Mouse (Mus musculus) myocyte (in vitro differentiated cells): ENCODE data around the gene Tshz2.

Source experiments
- CEBPB ChIP-seq: IDR thresholded peaks from 2 replicates; pipeline ENCODE4 v1.6.1; 2011; ENCODE audit warnings: mild to moderate bottlenecking, moderate library complexity; ENCODE audit not compliant: poor library complexity, insufficient read depth, severe bottlenecking
- E2F4 ChIP-seq: IDR thresholded peaks from one replicate; pipeline ENCODE4 v1.6.1; 2011; ENCODE audit warnings: mild to moderate bottlenecking, control low read depth, moderate library complexity; ENCODE audit not compliant: insufficient read depth
- MAX ChIP-seq: IDR thresholded peaks from one replicate; pipeline ENCODE4 v1.6.1; 2011; ENCODE audit warnings: low read depth, mild to moderate bottlenecking, control low read depth
- MYOD1 ChIP-seq, 3 experiments: IDR thresholded peaks; one replicate each; pipeline ENCODE4 v1.6.1; 2011; ENCODE audit warnings: control low read depth in 2 of 3, low read depth in 2 of 3, mild to moderate bottlenecking in 2 of 3, moderate library complexity in 1 of 3; ENCODE audit not compliant: insufficient read length in 2 of 3, control insufficient read depth in 1 of 3
- MYOG ChIP-seq, 3 experiments: IDR thresholded peaks; one replicate each; pipeline ENCODE4 v1.6.1; 2011; ENCODE audit warnings: control low read depth in 2 of 3, low read depth in 2 of 3, mild to moderate bottlenecking in 2 of 3; ENCODE audit not compliant: insufficient read length in 2 of 3, control insufficient read depth in 1 of 3, insufficient read depth in 1 of 3
- POLR2A ChIP-seq: IDR thresholded peaks from one replicate; pipeline ENCODE4 v1.6.1; 2011; ENCODE audit warnings: low read depth, mild to moderate bottlenecking, control low read depth, moderate library complexity; ENCODE audit not compliant: insufficient read length
- POLR2AphosphoS2 ChIP-seq: IDR thresholded peaks from one replicate; pipeline ENCODE4 v1.6.1; 2011; ENCODE audit warnings: low read depth, control low read depth; ENCODE audit not compliant: insufficient read length
- REST ChIP-seq: IDR thresholded peaks from one replicate; pipeline ENCODE4 v1.6.1; 2011; ENCODE audit warnings: mild to moderate bottlenecking, control low read depth, moderate library complexity; ENCODE audit not compliant: insufficient read depth, insufficient read length
- SRF ChIP-seq: IDR thresholded peaks from one replicate; pipeline ENCODE4 v1.6.1; 2011; ENCODE audit warnings: low read depth; ENCODE audit not compliant: control insufficient read depth, insufficient read length
- TCF12 ChIP-seq: IDR thresholded peaks from one replicate; pipeline ENCODE4 v1.6.1; 2011; ENCODE audit warnings: mild to moderate bottlenecking, control low read depth; ENCODE audit not compliant: poor library complexity, insufficient read depth, severe bottlenecking
- TCF3 ChIP-seq: IDR thresholded peaks from one replicate; pipeline ENCODE4 v1.6.1; 2011; ENCODE audit warnings: low read depth, control low read depth; ENCODE audit not compliant: insufficient read length
- USF1 ChIP-seq: IDR thresholded peaks from one replicate; pipeline ENCODE4 v1.6.1; 2011; ENCODE audit warnings: low read depth, mild to moderate bottlenecking, control low read depth, moderate library complexity

- TF ChIP-seq POLR2AphosphoS2 (no peak), MYOG (IDR thresholded peaks at IDR 0.05; ENCODE audit: control insufficient read depth in 1 of 3, insufficient read depth in 1 of 3, insufficient read length in 2 of 3, low read depth in 2 of 3) (no peak), POLR2A (no peak), E2F4 (no peak), USF1 (no peak), MAX (no peak), CEBPB (no peak), TCF3 (no peak), MYOD1 (IDR thresholded peaks at IDR 0.05; ENCODE audit: control insufficient read depth in 1 of 3, insufficient read length in 2 of 3, low read depth in 2 of 3) (no peak), TCF12 (no peak), SRF (no peak), REST (no peak)
These were observed 150.3 kb downstream of the Tshz2 start for GRCm38 (mm10) chr2:169782874-169783680.
